Mouse (Mus musculus) CH12.LX (cell line): ENCODE results near the gene Gm21915. TPM values are rescaled to one million over a fixed set of nuclear protein-coding genes. Genes with fewer than 3 reads are reported as not detected.

ENCODE experiments used
- DNase-seq: peaks from one replicate; pipeline ENCODE4 v3.0.0-alpha.2; 2013; ENCODE audit errors: extremely low read depth
- H3K27ac ChIP-seq: 2 replicates; pipeline ENCODE4 v1.5.1; 2012; ENCODE audit warnings: low read depth, mild to moderate bottlenecking, control low read depth, moderate library complexity; ENCODE audit not compliant: insufficient read depth
- H3K27me3 ChIP-seq: replicated peaks from 2 replicates; pipeline ENCODE3; 2012; ENCODE audit warnings: inconsistent platforms
- H3K36me3 ChIP-seq, 2 experiments: replicated peaks in 1 of 2; 2 replicates each; pipeline versions ENCODE3 to v1.6.1; 2012; ENCODE audit warnings: inconsistent platforms in 1 of 2, low read length in 1 of 2, mild to moderate bottlenecking in 1 of 2, mixed read lengths in 1 of 2, moderate library complexity in 1 of 2; ENCODE audit not compliant: control insufficient read depth in 1 of 2, insufficient read depth in 1 of 2
- H3K4me1 ChIP-seq, 2 experiments: 2 replicates each; pipeline ENCODE4 v1.6.1; 2012; ENCODE audit warnings: inconsistent platforms in 1 of 2, moderate library complexity in 1 of 2; ENCODE audit not compliant: insufficient read depth in 2 of 2, control insufficient read depth in 1 of 2
- H3K4me2 ChIP-seq: 2 replicates; pipeline ENCODE4 v1.6.1; 2012; ENCODE audit warnings: low read depth, mild to moderate bottlenecking, control low read depth; ENCODE audit not compliant: poor library complexity, insufficient read depth, severe bottlenecking
- H3K4me3 ChIP-seq, 3 experiments: fragments of 150-350 bp in 1 of 3; sonication (generic) in 1 of 3; replicated peaks in 1 of 3; 2 replicates each; pipeline versions ENCODE3 to v1.5.1; 2011 to 2012; ENCODE audit warnings: low read depth in 2 of 3, low read length in 2 of 3, mild to moderate bottlenecking in 2 of 3, moderate library complexity in 2 of 3, control low read depth in 1 of 3, improper control_type of control experiment in 1 of 3, inconsistent platforms in 1 of 3, mixed read lengths in 1 of 3; ENCODE audit not compliant: poor library complexity in 1 of 3
- H3K79me2 ChIP-seq: replicated peaks from 2 replicates; pipeline ENCODE4 v1.6.1; 2012; ENCODE audit warnings: mild to moderate bottlenecking, moderate library complexity; ENCODE audit not compliant: control insufficient read depth, poor library complexity, insufficient read depth, severe bottlenecking; ENCODE audit errors: extremely low read depth
- H3K9ac ChIP-seq: 2 replicates; pipeline ENCODE4 v1.6.1; 2012; ENCODE audit warnings: low read depth, mild to moderate bottlenecking, control low read depth, moderate library complexity; ENCODE audit not compliant: insufficient read depth
- H3K9me3 ChIP-seq: replicated peaks from 2 replicates; pipeline ENCODE3; 2012; ENCODE audit warnings: low read length, inconsistent platforms, mixed read lengths
- BHLHE40 ChIP-seq: IDR thresholded peaks from 2 replicates; pipeline ENCODE4 v1.6.1; 2011; ENCODE audit warnings: mild to moderate bottlenecking, low read depth, low read length, improper control_type of control experiment
- CHD1 ChIP-seq: IDR thresholded peaks from 2 replicates; pipeline ENCODE4 v1.6.1; 2012; ENCODE audit warnings: low read depth, low read length, improper control_type of control experiment, inconsistent platforms
- E2F4 ChIP-seq: IDR thresholded peaks from 2 replicates; pipeline ENCODE4 v1.6.1; 2011; ENCODE audit warnings: low read depth, low read length, improper control_type of control experiment; ENCODE audit not compliant: insufficient replicate concordance
- EP300 ChIP-seq: IDR thresholded peaks from 2 replicates; pipeline ENCODE4 v1.6.1; 2011; ENCODE audit warnings: low read length, improper control_type of control experiment
- GABPA ChIP-seq: IDR thresholded peaks from 2 replicates; pipeline ENCODE4 v1.6.1; 2012; ENCODE audit warnings: low read depth, low read length, improper control_type of control experiment, inconsistent platforms; ENCODE audit not compliant: insufficient replicate concordance
- HCFC1 ChIP-seq: IDR thresholded peaks from 2 replicates; pipeline ENCODE4 v1.6.1; 2012; ENCODE audit warnings: low read depth, mild to moderate bottlenecking, inconsistent platforms, low read length, improper control_type of control experiment
- JUN ChIP-seq: IDR thresholded peaks from 2 replicates; pipeline ENCODE4 v1.6.1; 2011; ENCODE audit warnings: low read depth, mild to moderate bottlenecking, low read length, improper control_type of control experiment, moderate library complexity; ENCODE audit not compliant: insufficient read depth
- JUND ChIP-seq: conservative IDR thresholded peaks from 2 replicates; pipeline ENCODE4 v1.6.1; 2011; ENCODE audit warnings: low read depth, low read length, improper control_type of control experiment
- KAT2A ChIP-seq: IDR thresholded peaks from 2 replicates; pipeline ENCODE4 v1.6.1; 2012; ENCODE audit warnings: low read length, improper control_type of control experiment, inconsistent platforms; ENCODE audit not compliant: insufficient replicate concordance
- MAFK ChIP-seq: IDR thresholded peaks from 2 replicates; pipeline ENCODE4 v1.6.1; 2011; ENCODE audit warnings: low read length, improper control_type of control experiment; ENCODE audit not compliant: insufficient replicate concordance
- MAX ChIP-seq: IDR thresholded peaks from 2 replicates; pipeline ENCODE4 v1.6.1; 2011; ENCODE audit warnings: low read length, improper control_type of control experiment
- MAZ ChIP-seq: IDR thresholded peaks from 2 replicates; pipeline ENCODE4 v1.6.1; 2012; ENCODE audit warnings: low read depth, mild to moderate bottlenecking, inconsistent platforms, low read length, improper control_type of control experiment, moderate library complexity
- MEF2A ChIP-seq: IDR thresholded peaks from 2 replicates; pipeline ENCODE4 v1.6.1; 2014; ENCODE audit warnings: low read depth, mild to moderate bottlenecking, inconsistent platforms, low read length, improper control_type of control experiment, borderline replicate concordance
- MXI1 ChIP-seq: IDR thresholded peaks from 2 replicates; pipeline ENCODE4 v1.6.1; 2011; ENCODE audit warnings: mild to moderate bottlenecking, low read depth, low read length, improper control_type of control experiment
- MYC ChIP-seq: IDR thresholded peaks from 2 replicates; pipeline ENCODE4 v1.6.1; 2011; ENCODE audit warnings: low read depth, mild to moderate bottlenecking, improper control_type of control experiment, low read length
- NELFE ChIP-seq: IDR thresholded peaks from 2 replicates; pipeline ENCODE4 v1.6.1; 2011; ENCODE audit warnings: low read depth, low read length, improper control_type of control experiment
- NRF1 ChIP-seq: IDR thresholded peaks from 2 replicates; pipeline ENCODE4 v1.6.1; 2014; ENCODE audit warnings: low read depth, mild to moderate bottlenecking, inconsistent platforms, low read length, improper control_type of control experiment, moderate library complexity
- PAX5 ChIP-seq: IDR thresholded peaks from 2 replicates; pipeline ENCODE4 v1.6.1; 2012; ENCODE audit warnings: low read length, inconsistent platforms, mixed read lengths
- POLR2A ChIP-seq: IDR thresholded peaks from 2 replicates; pipeline ENCODE4 v1.6.1; 2011; ENCODE audit warnings: low read depth, mild to moderate bottlenecking, improper control_type of control experiment, low read length
- POLR2AphosphoS2 ChIP-seq: IDR thresholded peaks from 2 replicates; pipeline ENCODE4 v1.6.1; 2011; ENCODE audit warnings: low read depth, low read length, improper control_type of control experiment
- RCOR1 ChIP-seq: conservative IDR thresholded peaks from 2 replicates; pipeline ENCODE4 v1.6.1; 2012; ENCODE audit warnings: low read depth, mild to moderate bottlenecking, inconsistent platforms, low read length, improper control_type of control experiment
- SIN3A ChIP-seq: IDR thresholded peaks from 2 replicates; pipeline ENCODE4 v1.6.1; 2012; ENCODE audit warnings: low read length, improper control_type of control experiment, inconsistent platforms
- TBP ChIP-seq: conservative IDR thresholded peaks from 2 replicates; pipeline ENCODE4 v1.6.1; 2011; ENCODE audit warnings: low read depth, low read length, improper control_type of control experiment
- TCF12 ChIP-seq: IDR thresholded peaks from 2 replicates; pipeline ENCODE4 v1.6.1; 2014; ENCODE audit warnings: low read depth, mild to moderate bottlenecking, inconsistent platforms, low read length, improper control_type of control experiment
- UBTF ChIP-seq: IDR thresholded peaks from 2 replicates; pipeline ENCODE4 v1.6.1; 2012; ENCODE audit warnings: low read depth, mild to moderate bottlenecking, inconsistent platforms, low read length, improper control_type of control experiment, moderate library complexity
- USF1 ChIP-seq: IDR thresholded peaks from 2 replicates; pipeline ENCODE4 v1.6.1; 2014; ENCODE audit warnings: low read depth, mild to moderate bottlenecking, inconsistent platforms, low read length, improper control_type of control experiment
- USF2 ChIP-seq: conservative IDR thresholded peaks from 2 replicates; pipeline ENCODE4 v1.6.1; 2011; ENCODE audit warnings: low read depth, low read length, improper control_type of control experiment
- ZC3H11A ChIP-seq: IDR thresholded peaks from 2 replicates; pipeline ENCODE4 v1.6.1; 2012; ENCODE audit warnings: low read depth, mild to moderate bottlenecking, inconsistent platforms, low read length, improper control_type of control experiment
- ZKSCAN1 ChIP-seq: IDR thresholded peaks from 2 replicates; pipeline ENCODE4 v1.6.1; 2012; ENCODE audit warnings: low read depth, inconsistent platforms, low read length, improper control_type of control experiment, borderline replicate concordance
- ZNF384 ChIP-seq: IDR thresholded peaks from 2 replicates; pipeline ENCODE4 v1.6.1; 2012; ENCODE audit warnings: low read depth, low read length, improper control_type of control experiment, inconsistent platforms
- dilution Hi-C: fragments of 300-500 bp; cut with MboI; formaldehyde crosslinking; loops from 2 replicates; pipeline ENCODE4 v1.14.3; 2020; ENCODE audit warnings: low sequenced_read_pairs; ENCODE audit not compliant: extremely low pct_unique_long_range_greater_than_20kb, extremely low pct_ligation_motif_present
- in situ Hi-C: fragments of 300-500 bp; cut with MboI; formaldehyde crosslinking; loops from 3 replicates; pipeline ENCODE4 v1.14.3; 2019; ENCODE audit warnings: low sequenced_read_pairs, low pct_ligation_motif_present, low pct_unique_long_range_greater_than_20kb, mixed read lengths
- polyA plus RNA-seq: library from polyadenylated mRNA; unstranded; fragments of >175 nt; gene quantifications from 2 replicates; pipeline ENCODE4 v1.2.1, GENCODE M21; 2012; ENCODE audit warnings: low read depth; ENCODE audit not compliant: insufficient read length
- total RNA-seq, 2 experiments: library from RNA; depleted of rRNA; stranded (reverse); fragments of 300-350 nt in 1 of 2; fragments of >200 nt in 1 of 2; gene quantifications; 2 replicates each; pipeline ENCODE4 v1.2.3; 2012 to 2014

Gm21915 gene
- total and polyA plus RNA-seq, 3 experiments, result not detected

DNA sequence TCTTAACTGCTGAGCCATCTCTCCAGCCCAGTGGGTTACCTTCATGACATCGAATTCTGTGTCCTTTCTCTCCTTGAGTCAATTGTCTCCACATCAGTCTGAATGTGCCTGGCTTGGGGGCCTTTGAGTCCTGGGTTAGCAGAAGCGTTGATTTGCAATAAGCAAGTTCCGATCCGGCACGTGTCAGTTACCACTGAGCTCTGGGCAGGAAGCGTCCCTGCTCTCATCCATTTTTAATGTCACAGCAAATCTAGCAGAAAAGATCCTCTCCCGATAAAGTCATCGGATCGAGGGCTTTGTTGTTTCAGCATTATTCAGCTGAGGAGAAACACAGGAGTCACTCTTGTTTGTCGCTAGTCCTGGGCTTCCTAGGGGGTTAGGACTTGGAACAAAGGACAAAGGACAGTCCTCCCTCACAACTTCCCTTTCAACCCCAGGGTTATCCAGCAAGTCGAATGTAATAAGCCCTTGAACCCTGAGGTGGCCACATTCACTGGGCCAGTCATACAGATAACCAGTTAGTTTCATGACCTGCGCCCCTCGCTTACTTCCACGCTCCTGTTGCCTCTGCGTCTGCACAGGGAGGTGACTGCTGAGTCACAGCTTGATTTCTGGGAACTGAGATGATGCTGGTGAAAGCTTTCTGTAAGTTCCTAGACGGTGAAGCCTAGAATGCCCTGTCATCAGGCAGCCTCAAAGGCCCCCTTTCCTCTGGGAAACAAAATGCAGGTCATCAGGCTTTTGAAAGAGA is 27.8 kb upstream of the Gm21915 start:
- TF ChIP-seq E2F4 (no peak), MAX (no peak), RCOR1 (no peak), PAX5 (no peak), EP300 (no peak), NELFE (no peak), JUN (no peak), NRF1 (no peak), SIN3A (no peak), KAT2A (no peak), TBP (no peak), UBTF (no peak), USF2 (no peak), MAZ (no peak), MXI1 (no peak), ZKSCAN1 (no peak), POLR2AphosphoS2 (no peak), ZC3H11A (no peak)
- H3K36me3 ChIP-seq, result no peaks in the 10 kb centered on the region
- H3K9ac ChIP-seq, result no peak overlapping the region
- H3K4me1 ChIP-seq, result peaks cover 7 to 30% of the 10 kb centered on the region in 2 experiments
- no peak overlapping the region for H3K4me2 ChIP-seq
- in situ Hi-C loops (no loop called here), dilution Hi-C loops (no loop called here)
- no peak overlapping the region for H3K4me3 ChIP-seq
- H3K79me2 ChIP-seq, result no peaks in the 10 kb centered on the region
- DNase-seq, result no peak
- no peak overlapping the region for H3K27ac ChIP-seq
- H3K27me3 ChIP-seq, result no peaks in the 10 kb centered on the region
- H3K9me3 ChIP-seq, result no peaks in the 10 kb centered on the region

DNA sequence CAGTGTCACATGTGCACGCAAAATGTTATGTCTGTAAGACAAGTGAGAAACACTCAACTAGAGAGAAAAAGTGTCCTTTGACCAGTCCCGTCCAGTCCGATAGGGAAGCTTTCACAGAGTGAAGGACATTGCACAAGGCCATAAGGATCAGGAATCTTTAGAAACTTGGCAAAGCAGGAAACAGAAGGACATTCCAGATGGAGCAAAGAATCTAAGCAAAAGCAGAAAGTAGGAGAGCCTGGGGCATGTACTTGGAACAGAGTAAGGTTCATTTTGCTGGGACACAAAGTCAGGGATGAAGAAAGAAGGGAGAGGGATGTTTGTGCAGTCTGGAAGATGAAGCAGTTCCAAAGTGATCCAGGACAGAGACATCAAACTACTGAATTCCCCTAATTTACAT is 21.0 kb upstream of the Gm21915 start:
- DNase-seq, result no peak
- Histone ChIP-seq H3K4me1 (peaks cover 7 to 47% of the 10 kb centered on the region in 2 experiments; a peak in 3 of 4 replicates), H3K4me3 (no peak overlapping the region), H3K27ac (no peak overlapping the region), H3K36me3 (no peaks in the 10 kb centered on the region), H3K27me3 (no peaks in the 10 kb centered on the region), H3K9me3 (no peaks in the 10 kb centered on the region), H3K9ac (no peak overlapping the region), H3K79me2 (no peaks in the 10 kb centered on the region), H3K4me2 (peak overlapping the region; percentile 67; the same call in 1 of the 2 replicates)
- dilution Hi-C loops (no loop called here), in situ Hi-C loops (no loop called here)
- no peak for TF ChIP-seq RCOR1
- no peak for TF ChIP-seq E2F4
- TF ChIP-seq MEF2A, result no peak
- TF ChIP-seq KAT2A, result no peak
- TF ChIP-seq USF1, result no peak
- TF ChIP-seq UBTF, result no peak
- no peak for TF ChIP-seq PAX5
- no peak for TF ChIP-seq JUND
- no peak for TF ChIP-seq MYC
- TF ChIP-seq MAFK, result no peak
- no peak for TF ChIP-seq HCFC1
- no peak for TF ChIP-seq MXI1
- no peak for TF ChIP-seq ZNF384
- no peak for TF ChIP-seq MAX
- no peak for TF ChIP-seq BHLHE40
- no peak for TF ChIP-seq GABPA
- TF ChIP-seq CHD1, result no peak
- TF ChIP-seq TCF12, result no peak
- no peak for TF ChIP-seq POLR2AphosphoS2
- no peak for TF ChIP-seq POLR2A
